Mouse (Mus musculus) liver, adult 2 months (tissue): ENCODE measurements around the gene Rabggta. TPM values are rescaled to one million over a fixed set of nuclear protein-coding genes. Genes with fewer than 3 reads are reported as not detected.
A peak's percentile ranks its signal among the peaks of the same experiment; 100 is the strongest.

Source experiments
- DNase-seq: peaks from one replicate; pipeline ENCODE4 v3.0.0-alpha.2; 2011; ENCODE audit warnings: low read depth, low spot score; ENCODE audit errors: extremely low read depth
- H3K27ac ChIP-seq: fragments of 200-500 bp; replicated peaks from 2 replicates; pipeline ENCODE4 v1.5.1; 2012; ENCODE audit warnings: low read depth, mild to moderate bottlenecking, control low read depth, inconsistent platforms, low read length; ENCODE audit not compliant: insufficient read depth
- H3K27me3 ChIP-seq: fragments of 200-500 bp; 2 replicates; pipeline ENCODE4 v1.6.1; 2012; ENCODE audit warnings: mild to moderate bottlenecking, moderate library complexity, low read length, inconsistent platforms; ENCODE audit not compliant: control insufficient read depth, insufficient read depth
- H3K36me3 ChIP-seq: fragments of 200-500 bp; 2 replicates; pipeline ENCODE4 v1.6.1; 2012; ENCODE audit warnings: low read length, inconsistent platforms; ENCODE audit not compliant: control insufficient read depth, insufficient read depth
- H3K4me1 ChIP-seq: fragments of 200-500 bp; 2 replicates; pipeline ENCODE4 v1.6.1; 2011; ENCODE audit warnings: low read length; ENCODE audit not compliant: control insufficient read depth, insufficient read depth
- H3K4me3 ChIP-seq: fragments of 200-500 bp; 2 replicates; pipeline ENCODE4 v1.5.1; 2011; ENCODE audit warnings: low read depth, mild to moderate bottlenecking, control low read depth, low read length, moderate library complexity; ENCODE audit not compliant: insufficient read depth
- H3K79me2 ChIP-seq: fragments of 200-500 bp; 2 replicates; pipeline ENCODE4 v1.6.1; 2012; ENCODE audit warnings: inconsistent platforms, mild to moderate bottlenecking, low read length, moderate library complexity; ENCODE audit not compliant: control insufficient read depth, insufficient read depth
- H3K9ac ChIP-seq: fragments of 200-500 bp; 2 replicates; pipeline ENCODE4 v1.6.1; 2012; ENCODE audit warnings: low read depth, mild to moderate bottlenecking, control low read depth, inconsistent platforms, low read length
- CTCF ChIP-seq: fragments of 200-500 bp; IDR thresholded peaks from 2 replicates; pipeline ENCODE4 v1.5.1; 2011; ENCODE audit warnings: low read depth, low read length, control low read depth
- POLR2A ChIP-seq: fragments of 200-500 bp; IDR thresholded peaks from 2 replicates; pipeline ENCODE4 v1.6.1; 2011; ENCODE audit warnings: low read length, control low read depth; ENCODE audit not compliant: insufficient read depth; ENCODE audit errors: extremely low read depth
- WGBS: fragments of 180-500 bp; shearing (Covaris S2); methylation state at CpG from one replicate; pipeline ENCODE4 v1.1.7; 2018; 5-methylcytosine and 5-hydroxymethylcytosine counted together
- polyA plus RNA-seq: library from polyadenylated mRNA; depleted of rRNA; stranded (reverse); fragments of >200 nt; gene quantifications from 2 replicates; pipeline ENCODE4 v1.2.3, GENCODE M21; 2012
- total RNA-seq: library from RNA; depleted of rRNA; stranded (reverse); fragments of >200 nt; gene quantifications from 2 replicates; pipeline ENCODE4 v1.2.3, GENCODE M21; 2014

Rabggta gene
- total and polyA plus RNA-seq, 2 experiments = 28.7 to 64.0 TPM

DNA sequence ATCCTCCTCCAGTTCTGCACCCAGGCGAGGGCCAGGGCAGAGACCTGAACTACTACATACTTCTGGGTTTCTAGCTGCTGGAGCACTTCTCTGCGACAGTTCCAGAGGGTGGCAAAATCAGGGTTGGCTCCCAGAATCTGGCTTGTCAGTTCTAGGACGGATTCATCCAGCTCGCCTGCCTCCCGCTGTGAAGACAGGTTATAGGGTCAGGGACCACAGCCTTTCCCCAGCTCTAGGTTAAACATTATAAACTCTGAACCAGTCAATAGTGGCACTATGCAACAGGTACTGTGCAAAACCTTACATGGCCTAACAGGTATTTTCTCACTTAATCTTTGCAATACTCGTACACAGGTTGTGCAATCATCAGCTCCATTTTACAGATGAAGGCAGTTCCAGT is 987 bp downstream of the Rabggta start:
- Histone ChIP-seq H3K27ac (peak overlapping the region; percentile 96), H3K36me3 (peaks cover 3% of the 10 kb centered on the region; the same call in 1 of the 2 replicates), H3K9ac (peak overlapping the region; percentile 50), H3K79me2 (no peaks in the 10 kb centered on the region), H3K27me3 (no peaks in the 10 kb centered on the region), H3K4me3 (peak overlapping the region; percentile 7; the same call in 1 of the 2 replicates), H3K4me1 (peaks cover 21% of the 10 kb centered on the region)
- no peak for TF ChIP-seq POLR2A
- TF ChIP-seq CTCF = no peak
- DNase-seq = peak; percentile 88
- WGBS = 20% methylated on average over 6 of the region's 6 CpGs

DNA sequence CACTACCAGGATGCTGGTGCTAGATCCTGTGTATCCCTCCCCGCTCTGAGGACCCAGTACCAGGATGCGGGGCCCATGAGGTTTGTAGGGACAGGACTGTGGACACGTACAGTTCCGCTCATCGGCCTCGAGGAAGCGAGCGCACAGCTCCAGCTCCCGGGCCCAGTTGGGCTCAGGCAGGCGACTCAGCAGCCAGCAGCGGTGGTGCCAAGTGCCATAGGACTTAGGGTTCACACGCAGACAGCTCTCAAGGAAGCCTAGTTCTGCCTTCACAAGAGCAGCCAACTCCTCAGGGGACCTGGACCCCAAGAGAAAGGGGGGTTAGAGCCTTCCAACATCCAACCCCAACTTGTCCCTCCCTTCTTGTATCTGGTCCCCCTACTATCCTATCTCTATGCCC is 1.4 kb downstream of the Rabggta start:
- H3K27ac ChIP-seq = peak overlapping the region; percentile 96
- no peaks in the 10 kb centered on the region for H3K27me3 ChIP-seq
- H3K79me2 ChIP-seq = no peaks in the 10 kb centered on the region
- H3K4me1 ChIP-seq = peaks cover 19% of the 10 kb centered on the region
- peak overlapping the region; percentile 20; the same call in 1 of the 2 replicates for H3K4me3 ChIP-seq
- TF ChIP-seq CTCF = no peak
- TF ChIP-seq POLR2A = no peak
- peak; percentile 53 for DNase-seq
- WGBS = 58% methylated on average over 12 of the region's 12 CpGs
- H3K36me3 ChIP-seq = peaks cover 3% of the 10 kb centered on the region; the same call in 1 of the 2 replicates
- H3K9ac ChIP-seq = peak overlapping the region; percentile 50

DNA sequence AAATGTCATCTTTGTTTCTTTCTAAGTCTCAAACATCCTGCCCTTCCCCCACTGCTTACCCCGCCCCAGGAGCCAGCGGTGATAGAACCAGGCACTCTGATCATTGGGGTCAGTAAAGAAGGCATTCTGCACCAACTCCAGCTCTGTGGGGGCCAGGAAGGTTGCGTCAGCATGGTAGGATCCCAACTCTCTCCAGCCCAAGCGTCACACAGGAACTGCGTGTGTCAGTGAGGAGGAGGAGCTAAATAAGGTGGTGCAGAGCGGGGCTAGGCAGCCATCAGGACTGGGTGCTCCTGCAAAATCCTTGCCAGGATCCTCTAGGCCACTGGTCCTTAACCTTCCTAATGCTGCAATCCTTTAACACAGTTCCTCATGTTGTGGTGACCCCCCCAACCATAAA is 2.3 kb downstream of the Rabggta start:
- no peak for DNase-seq
- no peak overlapping the region for H3K9ac ChIP-seq
- H3K4me1 ChIP-seq = peaks cover 13% of the 10 kb centered on the region; the same call in 1 of the 2 replicates
- WGBS = 84% methylated on average over 6 of the region's 6 CpGs
- TF ChIP-seq POLR2A (no peak), CTCF (no peak)
- H3K36me3 ChIP-seq = peaks cover 3% of the 10 kb centered on the region; the same call in 1 of the 2 replicates
- H3K27me3 ChIP-seq = no peaks in the 10 kb centered on the region
- no peak overlapping the region for H3K27ac ChIP-seq
- H3K4me3 ChIP-seq = no peak overlapping the region
- H3K79me2 ChIP-seq = no peaks in the 10 kb centered on the region

DNA sequence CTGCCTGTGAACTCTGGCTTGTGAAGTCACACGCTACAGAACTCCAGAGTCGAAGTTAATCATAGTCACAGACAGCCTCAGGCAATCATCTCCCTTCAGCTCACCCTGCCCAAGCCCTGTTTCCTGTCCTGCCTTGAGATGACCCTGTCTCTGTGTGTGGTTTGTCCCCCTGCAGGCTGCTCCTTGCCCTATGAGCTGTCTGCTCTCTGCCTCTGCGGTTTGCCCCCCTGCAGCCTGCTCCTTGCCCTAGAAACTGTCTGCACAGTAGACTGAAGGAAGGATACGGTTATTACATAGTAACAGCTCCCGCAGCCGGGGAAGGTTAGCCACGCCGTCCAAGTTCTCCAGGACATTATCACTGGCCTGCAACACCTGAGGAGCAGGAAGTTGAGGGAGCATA is 5.2 kb downstream of the Rabggta start:
- DNase-seq = no peak
- WGBS = 91% methylated on average over 8 of the region's 8 CpGs
- TF ChIP-seq CTCF (no peak), POLR2A (no peak)

DNA sequence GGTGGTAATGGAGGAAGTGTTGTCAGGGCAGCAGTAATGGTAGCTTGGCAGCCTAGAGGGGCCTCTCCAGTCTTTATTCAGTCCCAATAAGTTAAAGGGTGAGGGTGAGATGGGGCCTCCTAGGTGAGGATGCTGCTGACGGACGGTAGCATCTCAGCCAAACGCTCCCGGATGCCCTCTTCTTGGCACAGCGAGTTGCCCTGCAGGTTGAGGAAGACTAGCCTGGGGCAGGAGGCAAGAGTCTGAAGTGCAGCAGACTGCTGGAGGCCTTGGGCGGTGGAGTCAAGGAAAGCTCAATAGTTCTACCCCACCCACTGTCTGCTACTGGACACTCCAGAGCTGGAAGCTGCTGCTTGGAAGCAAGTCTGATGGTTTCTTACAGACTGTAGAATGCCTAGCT is 5.8 kb downstream of the Rabggta start:
- Histone ChIP-seq H3K4me1 (peaks cover 28% of the 10 kb centered on the region), H3K27me3 (no peaks in the 10 kb centered on the region), H3K36me3 (peaks cover 3% of the 10 kb centered on the region; the same call in 1 of the 2 replicates), H3K27ac (no peak overlapping the region), H3K79me2 (peaks cover 4% of the 10 kb centered on the region; the same call in 1 of the 2 replicates), H3K9ac (no peak overlapping the region), H3K4me3 (no peak overlapping the region)
- no peak for DNase-seq
- WGBS = 94% methylated on average over 6 of the region's 6 CpGs
- no peak for TF ChIP-seq POLR2A
- no peak for TF ChIP-seq CTCF

More for the DNA sequence above, 5.2 kb downstream of the Rabggta start:
- Histone ChIP-seq H3K9ac (no peak overlapping the region), H3K4me3 (no peak overlapping the region), H3K27ac (no peak overlapping the region), H3K79me2 (peaks cover 4% of the 10 kb centered on the region; the same call in 1 of the 2 replicates), H3K36me3 (peaks cover 3% of the 10 kb centered on the region; the same call in 1 of the 2 replicates), H3K4me1 (peaks cover 24% of the 10 kb centered on the region), H3K27me3 (no peaks in the 10 kb centered on the region)

- 18% methylated on average over 6 of the region's 6 CpGs for WGBS
- Histone ChIP-seq H3K79me2 (peaks cover 4% of the 10 kb centered on the region; the same call in 1 of the 2 replicates), H3K27ac (peak overlapping the region; percentile 65), H3K9ac (no peak overlapping the region), H3K36me3 (peaks cover 3% of the 10 kb centered on the region; the same call in 1 of the 2 replicates), H3K4me3 (no peak overlapping the region), H3K4me1 (peaks cover 24% of the 10 kb centered on the region), H3K27me3 (no peaks in the 10 kb centered on the region)
- DNase-seq = peak; percentile 88
- TF ChIP-seq CTCF = no peak
- no peak for TF ChIP-seq POLR2A
Measured at GRCm38 (mm10) chr14:55714893-55715292, 7.2 kb downstream of the Rabggta start.
